Mouse (Mus musculus) gastrocnemius, postnatal 25 days (tissue): ENCODE measurements at regions not wholly inside any gene's neighbourhood (a gene's known extent, or its start where the extent isn't known, plus 50 kb on each side); places are given as distances from the start of the nearest gene placed in this dataset.
A peak's percentile ranks its signal among the peaks of the same experiment; 100 is the strongest.
"Not testable (repeated sequence)": the region's sequence is repeated elsewhere in the genome, so short reads cannot be mapped to it uniquely, and the experiment has no call there.

Experiments
- DNase-seq: peaks from one replicate; pipeline ENCODE4 v3.0.0; 2022

DNA sequence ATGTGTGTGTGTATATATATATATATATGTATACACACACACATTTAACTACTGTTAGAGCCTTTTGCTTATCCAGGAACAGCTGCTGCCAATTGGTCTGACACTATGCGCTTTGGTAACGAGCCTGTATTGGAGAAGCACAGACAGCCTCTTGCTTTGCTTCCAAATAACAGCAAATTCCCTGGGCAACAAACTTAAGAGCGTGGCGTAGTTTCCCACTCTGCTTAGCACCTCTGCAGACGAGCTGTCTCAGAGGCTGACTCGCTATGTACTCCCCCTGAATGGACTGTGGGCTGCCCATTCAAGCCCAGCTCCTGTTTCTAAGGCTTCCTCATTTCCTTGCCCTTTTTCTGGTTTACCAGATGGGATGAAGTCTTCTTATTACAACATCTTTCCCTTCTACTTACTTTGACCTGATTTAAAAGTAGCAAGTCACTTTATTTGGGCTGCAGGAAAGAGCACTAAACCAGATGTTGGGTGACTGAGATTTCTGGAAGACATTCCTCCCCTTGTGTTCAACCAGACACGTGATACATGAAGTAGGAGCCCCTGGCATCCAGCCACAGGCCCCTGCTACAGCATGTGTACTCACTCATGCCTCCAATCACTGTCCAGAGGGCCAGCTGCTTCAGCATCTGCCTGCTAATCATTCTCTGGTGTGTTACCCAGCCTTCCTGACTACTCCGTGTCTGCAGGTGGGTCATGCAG, 111.3 kb upstream of the Gmds start:
- DNase-seq, result peak; percentile 73

DNA sequence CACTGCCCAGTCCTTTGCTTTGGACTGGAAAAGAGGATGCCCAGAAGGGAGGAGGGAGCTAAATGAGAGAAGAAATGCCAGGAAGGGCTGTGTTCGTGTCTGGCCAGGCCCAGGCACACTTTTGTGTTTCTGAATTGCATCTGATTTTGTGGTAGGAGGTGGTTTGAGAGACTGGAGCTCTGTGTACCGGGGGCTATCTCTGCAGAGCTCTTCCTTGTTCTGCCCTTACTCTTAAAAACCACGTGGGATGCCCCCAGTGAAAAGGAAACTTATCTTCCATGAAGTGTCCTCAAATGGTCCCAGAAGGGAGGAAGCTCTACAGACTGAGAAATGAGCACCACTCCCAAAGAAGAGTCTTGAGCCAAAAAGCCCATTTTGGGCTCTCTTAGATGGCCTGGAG, 106.0 kb upstream of the Gmds start:
- DNase-seq, result peak; percentile 9

DNA sequence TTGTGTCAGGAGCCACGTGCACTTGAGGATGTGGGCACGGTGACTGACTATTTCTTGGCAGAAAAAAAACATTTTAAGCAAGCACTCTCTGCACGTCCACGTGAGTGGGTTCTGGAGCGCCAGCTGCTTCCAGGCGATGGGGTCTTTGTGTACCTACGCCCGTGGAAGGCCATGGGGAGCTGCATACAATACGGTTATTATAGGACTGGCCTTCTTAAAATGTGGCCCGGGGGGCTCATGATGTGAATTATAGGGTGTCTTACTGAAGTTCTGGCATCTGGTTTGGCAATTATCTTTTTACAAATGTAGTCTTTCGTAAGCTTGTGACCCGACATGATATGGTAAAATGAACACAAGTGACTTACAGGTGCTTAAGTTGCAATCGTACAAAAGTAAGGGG, 103.5 kb upstream of the Gmds start:
- DNase-seq, result no peak

DNA sequence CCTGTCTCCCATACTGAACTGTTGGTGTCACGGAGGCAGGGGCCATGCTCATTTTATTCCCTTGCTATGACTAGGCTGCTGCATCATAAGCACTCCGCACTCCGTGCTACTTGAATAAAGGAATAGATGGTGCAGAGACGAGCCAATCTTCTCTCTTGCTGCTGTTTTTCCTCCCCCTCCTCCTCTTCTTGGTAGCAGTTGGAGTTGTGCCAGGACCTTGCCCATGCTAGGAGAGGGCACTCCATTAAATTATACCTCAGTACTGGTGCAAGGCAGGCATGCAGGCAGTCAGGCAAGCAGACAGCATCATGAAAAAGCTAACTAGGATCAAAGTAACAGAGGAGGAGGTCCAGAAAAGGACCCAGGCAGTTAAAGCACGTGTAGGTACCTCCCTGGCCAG, 96.6 kb upstream of the Gmds start:
- no peak for DNase-seq

DNA sequence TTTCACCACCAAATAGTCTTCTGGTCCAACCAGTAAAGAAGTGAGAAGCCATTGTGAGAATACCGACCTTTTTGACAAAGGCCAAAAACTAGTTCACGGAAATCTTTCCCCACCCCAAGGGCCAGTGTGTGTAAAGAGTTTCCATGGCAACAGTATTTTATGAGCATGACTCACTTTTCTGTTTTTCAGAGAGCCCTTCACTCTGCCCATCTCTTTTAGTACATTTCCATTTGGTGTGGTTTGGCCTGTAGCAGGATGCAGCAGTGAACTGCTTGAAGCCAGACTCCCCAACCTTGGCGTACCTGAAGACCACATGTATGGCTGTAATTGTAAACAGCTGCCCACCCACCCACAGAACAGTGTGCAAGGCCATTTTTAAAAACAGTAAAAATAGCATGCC, 89.9 kb upstream of the Gmds start:
- DNase-seq, result no peak

DNA sequence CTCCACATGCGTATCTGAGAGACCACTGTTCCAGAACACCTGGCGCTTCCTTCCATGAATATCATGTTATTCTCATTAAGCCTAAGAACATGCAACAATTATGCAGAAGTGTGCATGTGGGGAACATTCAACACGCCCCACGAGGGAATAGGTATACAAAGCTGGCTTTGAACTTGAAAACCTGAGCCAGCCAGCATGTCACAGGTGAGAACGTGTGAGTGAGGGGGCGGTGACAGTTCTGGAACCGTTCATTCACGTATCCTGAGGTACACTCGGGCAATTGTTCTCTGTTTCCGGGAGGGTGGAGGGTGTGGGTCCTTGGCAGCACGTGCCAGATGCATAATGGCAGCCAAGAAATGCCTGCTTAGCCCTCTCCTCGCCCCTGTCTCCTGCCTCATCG, 88.4 kb upstream of the Gmds start:
- no peak for DNase-seq

DNA sequence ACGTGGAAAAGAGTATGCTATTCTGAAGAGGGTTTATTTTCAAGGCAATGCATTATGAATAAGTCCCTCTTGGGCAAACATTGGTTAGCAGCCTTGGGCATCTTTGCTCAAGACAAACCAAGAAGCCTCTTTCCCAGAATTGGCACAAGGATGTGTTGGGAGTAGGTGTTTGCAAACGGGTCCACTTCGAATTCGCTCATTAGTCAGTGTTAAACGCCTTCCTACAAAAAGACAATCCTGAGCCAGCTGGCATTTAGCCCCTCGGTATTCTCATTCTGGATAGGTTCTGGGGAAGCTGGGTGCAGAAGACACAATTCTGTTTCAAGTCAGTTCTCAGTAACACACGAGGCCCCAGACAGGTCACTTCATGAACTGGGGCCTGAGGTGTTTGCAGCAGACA, 87.7 kb upstream of the Gmds start:
- no peak for DNase-seq

DNA sequence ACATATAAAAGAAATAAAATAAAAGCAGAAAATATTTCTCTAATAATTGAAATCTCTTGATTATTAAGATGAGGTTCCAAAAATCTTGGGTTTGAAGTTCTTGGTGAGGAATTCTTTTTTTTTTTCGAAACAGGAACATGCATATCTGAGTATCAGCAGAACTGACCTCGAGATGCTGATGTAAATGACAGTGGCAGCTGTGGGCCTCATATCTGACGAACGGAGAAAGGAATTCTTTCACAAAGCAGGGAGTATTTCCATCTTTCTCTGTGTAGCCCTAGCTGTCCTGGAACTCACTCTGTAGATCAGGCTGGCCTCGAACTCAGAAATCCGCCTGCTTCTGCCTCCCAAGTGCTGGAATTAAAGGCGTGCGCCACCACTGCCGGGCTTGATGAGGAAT, 86.0 kb upstream of the Gmds start:
- DNase-seq, result not testable (repeated sequence)

DNA sequence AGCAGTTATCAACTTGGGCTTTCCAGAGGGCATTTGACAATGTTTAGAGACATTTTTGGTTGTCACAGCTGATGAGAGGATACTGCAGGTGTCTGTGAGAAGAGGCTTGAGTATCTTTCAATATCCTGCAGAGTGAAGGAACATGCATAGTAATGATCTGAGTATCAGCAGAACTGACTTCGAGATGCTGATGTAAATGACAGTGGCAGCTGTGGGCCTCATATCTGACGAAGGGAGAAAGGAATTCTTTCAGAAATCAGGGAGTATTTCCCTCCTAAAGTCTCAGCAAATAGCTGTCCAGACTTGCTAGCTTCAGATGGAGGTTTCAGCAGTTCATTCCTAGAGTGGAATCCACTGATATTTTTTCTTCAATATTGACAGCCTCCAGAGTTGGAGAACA, 83.9 kb upstream of the Gmds start:
- DNase-seq, result no peak

DNA sequence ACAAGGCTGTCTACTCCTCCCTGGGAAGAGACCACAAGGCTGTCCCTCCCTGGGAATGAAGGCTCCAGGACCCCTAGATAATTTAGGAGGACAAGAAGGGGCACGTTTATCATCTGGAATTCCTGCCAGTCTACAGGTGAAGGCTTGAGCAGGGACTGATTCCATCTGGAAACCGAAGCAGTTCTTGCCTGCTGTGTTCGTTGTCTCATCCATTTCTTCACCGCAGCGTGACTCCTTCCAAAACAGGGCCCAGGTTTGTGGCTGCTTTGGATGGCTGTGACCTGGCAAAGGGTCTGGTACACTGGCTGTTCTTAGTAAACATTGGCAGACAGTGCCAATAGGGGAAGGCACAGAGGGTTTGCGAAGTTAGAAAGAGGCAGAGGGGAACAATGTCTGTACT, 80.8 kb upstream of the Gmds start:
- no peak for DNase-seq

DNA sequence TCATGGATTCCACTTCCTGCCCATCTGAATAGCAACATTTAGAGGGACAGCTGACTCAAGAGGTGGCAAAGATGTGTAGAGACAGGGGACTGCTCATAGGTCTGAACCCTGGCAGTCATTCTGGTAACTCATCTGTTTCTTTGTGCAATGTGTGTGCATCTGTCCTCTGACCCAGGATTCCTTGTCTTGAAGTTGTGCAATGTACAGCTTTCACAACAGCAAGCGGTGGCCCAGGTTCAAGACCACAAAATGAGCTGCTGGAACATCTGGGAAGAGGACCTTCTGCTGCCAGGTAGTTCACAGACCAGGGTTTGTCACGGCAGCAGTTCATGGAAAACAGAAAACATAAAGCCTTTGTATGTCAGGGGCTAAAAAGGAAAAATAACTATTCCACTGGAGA, 80.1 kb upstream of the Gmds start:
- no peak for DNase-seq

DNA sequence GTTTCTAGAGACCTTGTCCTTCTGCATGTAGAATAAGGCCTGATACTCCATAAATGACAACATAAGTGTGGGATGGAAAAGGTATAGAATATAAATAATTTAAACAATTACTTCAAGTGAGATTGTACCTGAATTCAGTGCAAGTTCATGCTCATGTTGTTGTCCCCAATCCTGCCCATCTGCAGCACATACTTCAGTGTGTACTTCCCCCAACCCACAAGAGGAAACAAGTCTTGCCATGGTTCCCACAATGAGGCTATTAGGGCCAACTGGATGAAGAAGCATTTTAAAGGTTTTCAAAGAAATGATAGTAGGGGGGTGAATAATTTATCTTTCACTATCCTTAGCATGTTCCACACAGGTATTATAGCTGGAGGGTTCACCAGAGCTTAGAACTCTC, 79.4 kb upstream of the Gmds start:
- no peak for DNase-seq

DNA sequence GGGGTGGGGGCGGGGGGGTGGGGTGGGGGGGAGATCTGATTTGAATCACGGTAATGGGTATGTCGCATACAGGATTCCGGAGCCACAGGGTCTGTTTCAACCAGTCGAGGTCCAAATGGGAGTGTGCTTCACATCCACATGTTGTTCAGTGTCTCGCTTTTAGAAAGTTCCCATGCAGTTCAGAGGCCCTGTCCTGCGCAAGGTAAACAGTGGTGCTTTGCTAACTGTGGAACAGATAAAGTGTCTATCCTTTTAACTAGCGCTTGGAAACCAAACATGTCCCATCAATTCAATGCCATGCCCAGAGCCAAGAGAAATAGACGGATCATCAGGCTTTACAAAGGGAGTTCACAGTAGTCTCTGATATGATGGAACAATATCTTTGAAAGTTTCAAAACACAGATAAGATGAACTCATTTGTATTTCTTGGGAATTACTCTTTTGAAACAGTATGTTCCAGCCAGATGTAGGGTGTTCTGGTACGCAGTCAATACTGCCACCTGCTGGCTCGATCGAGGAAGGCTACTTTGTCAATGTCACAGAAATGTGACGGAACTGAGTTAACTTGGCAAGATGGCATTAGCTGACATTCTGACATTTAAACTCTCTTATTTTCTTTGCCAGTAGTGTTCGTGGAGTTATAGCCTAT, 72.9 kb upstream of the Gmds start:
- DNase-seq, result peak; percentile 13

DNA sequence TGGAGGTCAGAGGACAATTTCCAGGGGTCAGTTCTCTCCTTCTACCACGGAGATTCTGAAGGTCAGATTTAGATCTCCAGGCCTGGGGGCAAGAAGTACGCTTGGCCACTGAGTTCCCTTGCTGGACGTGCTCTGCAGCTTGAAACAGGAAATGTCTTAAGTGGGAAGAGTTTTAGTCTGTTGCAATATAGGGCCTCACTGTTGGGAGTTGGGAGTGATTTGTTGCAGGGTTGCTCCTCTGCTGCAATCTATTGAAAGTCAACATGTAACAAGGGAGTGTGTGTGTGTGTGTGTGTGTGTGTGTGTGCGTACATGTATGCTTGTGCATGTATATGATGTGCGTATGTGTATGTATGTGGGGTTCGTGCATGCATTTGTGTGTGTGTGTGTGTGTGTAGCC, 71.5 kb upstream of the Gmds start:
- DNase-seq, result no peak

DNA sequence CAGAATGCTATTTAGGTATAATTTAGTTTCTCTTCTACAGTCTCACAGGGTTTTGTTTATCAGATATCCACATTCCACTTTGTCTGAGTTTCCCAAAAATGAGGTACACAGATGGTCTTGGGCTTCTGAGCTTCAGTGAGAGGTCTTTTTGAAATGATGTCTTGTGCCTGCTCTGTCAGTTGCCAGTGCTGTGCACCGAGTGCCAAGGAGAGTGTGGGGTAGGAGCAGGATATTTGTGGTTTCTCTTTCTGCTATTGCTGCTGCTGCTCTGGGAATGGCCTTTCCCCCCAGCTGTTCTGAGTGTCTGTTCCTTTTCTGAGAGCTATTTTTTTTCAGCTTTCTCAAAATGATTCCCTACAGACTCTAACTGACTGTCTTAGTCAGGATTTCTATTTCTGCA, 60.1 kb upstream of the Gmds start:
- DNase-seq, result no peak
